Mouse (Mus musculus) intestine, postnatal 0 days (tissue): Measurements from ENCODE around the gene 4930469K13Rik. TPM values are rescaled to one million over a fixed set of nuclear protein-coding genes. Genes with fewer than 3 reads are reported as not detected.
A peak's percentile ranks its signal among the peaks of the same experiment; 100 is the strongest.

Experiments used
- ATAC-seq: fragments of 200-750 bp; cut with Nextera tagmentation; 2 replicates; pipeline ENCODE4 v1.8.0; 2017; ENCODE audit warnings: mild to moderate bottlenecking, moderate TSS enrichment, moderate library complexity
- H3K27ac ChIP-seq: fragments of 300-500 bp; sonication (generic); 2 replicates; pipeline ENCODE4 v1.5.1; 2014; ENCODE audit warnings: mild to moderate bottlenecking, low read depth, low read length, moderate library complexity
- H3K27me3 ChIP-seq: fragments of 300-500 bp; sonication (generic); replicated peaks from 2 replicates; pipeline ENCODE4 v1.6.1; 2014; ENCODE audit warnings: low read length, mixed read lengths; ENCODE audit not compliant: control insufficient read depth, insufficient read depth
- H3K36me3 ChIP-seq: fragments of 300-500 bp; sonication (generic); 2 replicates; pipeline ENCODE4 v1.6.1; 2014; ENCODE audit warnings: mild to moderate bottlenecking, moderate library complexity; ENCODE audit not compliant: control insufficient read depth, insufficient read depth
- H3K4me1 ChIP-seq: fragments of 300-500 bp; sonication (generic); replicated peaks from 2 replicates; pipeline ENCODE4 v1.6.1; 2014; ENCODE audit warnings: antibody characterized with exemption, low read length, mixed read lengths; ENCODE audit not compliant: control insufficient read depth, insufficient read depth
- H3K4me2 ChIP-seq: fragments of 300-500 bp; sonication (generic); replicated peaks from 2 replicates; pipeline ENCODE4 v1.6.1; 2014; ENCODE audit warnings: low read depth, mild to moderate bottlenecking, moderate library complexity
- H3K4me3 ChIP-seq: fragments of 300-500 bp; sonication (generic); 2 replicates; pipeline ENCODE4 v1.5.1; 2014; ENCODE audit warnings: low read depth, low read length
- H3K9ac ChIP-seq: fragments of 300-500 bp; sonication (generic); 2 replicates; pipeline ENCODE4 v1.6.1; 2014; ENCODE audit warnings: mild to moderate bottlenecking, low read depth, low read length
- H3K9me3 ChIP-seq: fragments of 300-500 bp; sonication (generic); 2 replicates; pipeline ENCODE4 v1.6.1; 2016; ENCODE audit warnings: mixed run types; ENCODE audit not compliant: control insufficient read depth
- CTCF ChIP-seq: sonication (generic); IDR thresholded peaks from 2 replicates; pipeline ENCODE4 v1.5.1; 2016; ENCODE audit warnings: low read depth, mild to moderate bottlenecking, control low read depth, antibody characterized with exemption, moderate library complexity
- WGBS: fragments of 180-500 bp; shearing (Covaris S2); extraction: QIAGEN DNeasy Blood & Tissue Kit; methylation state at CpG from one replicate; pipeline ENCODE4 v1.1.7; 2014; 5-methylcytosine and 5-hydroxymethylcytosine counted together
- polyA plus RNA-seq: library from polyadenylated mRNA; unstranded; fragments of >200 nt; fragmentation: Nextera tagmentation; extraction: Ambion mirVana; gene quantifications from 2 replicates; pipeline ENCODE4 v1.2.1, GENCODE M21; 2015

The 4930469K13Rik gene
- polyA plus RNA-seq, 1 experiment from 2014 or later: not detected

DNA sequence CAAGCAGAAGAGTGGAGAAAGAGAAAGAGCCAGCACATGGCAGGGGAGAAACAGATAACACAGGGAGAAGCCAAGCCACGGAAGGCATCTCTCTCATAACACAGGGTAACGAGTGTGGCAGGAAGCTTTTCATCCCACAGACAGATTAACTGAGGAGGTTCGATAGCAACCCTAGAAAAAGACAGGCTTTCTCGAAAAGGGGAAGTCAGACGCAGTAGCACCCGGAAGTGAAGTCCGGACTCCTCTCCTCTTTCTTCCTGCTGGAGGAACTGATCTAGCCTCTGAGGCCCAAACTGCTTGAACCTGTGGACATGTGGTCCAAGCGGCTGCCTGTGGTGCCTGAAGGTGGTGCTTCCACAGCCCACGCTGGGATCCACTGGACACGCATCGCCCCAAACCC, 90.1 kb downstream of the 4930469K13Rik start:
- no peaks in the 10 kb centered on the region for H3K36me3 ChIP-seq
- ATAC-seq: no peak
- no peak overlapping the region for H3K4me2 ChIP-seq
- H3K9ac ChIP-seq: no peak overlapping the region
- H3K27ac ChIP-seq: no peak overlapping the region
- no peak overlapping the region for H3K4me3 ChIP-seq
- H3K4me1 ChIP-seq: no peaks in the 10 kb centered on the region
- TF ChIP-seq CTCF: no peak
- no peaks in the 10 kb centered on the region for H3K9me3 ChIP-seq
- WGBS: 73% methylated on average over 11 of the region's 11 CpGs
- no peaks in the 10 kb centered on the region for H3K27me3 ChIP-seq

DNA sequence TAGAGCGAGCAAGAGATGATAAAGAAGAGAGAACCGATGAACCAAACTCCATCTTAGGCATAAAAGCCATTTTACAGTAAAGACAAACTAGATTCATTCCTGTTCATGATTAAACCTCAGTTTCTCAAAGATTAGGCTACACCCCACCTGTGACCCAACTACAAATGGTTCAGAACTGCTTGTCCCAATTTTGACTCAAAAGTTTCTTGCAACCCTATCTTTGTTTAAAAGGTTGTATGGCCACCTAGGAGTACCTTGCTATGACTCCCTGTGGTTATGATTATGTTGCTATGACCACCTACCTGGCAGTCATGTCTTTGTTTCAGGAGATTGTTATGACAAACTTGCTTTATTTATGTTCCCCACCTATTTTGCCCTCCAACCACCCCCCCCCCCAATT, 90.7 kb downstream of the 4930469K13Rik start:
- WGBS: 85% methylated on average over 2 of the region's 2 CpGs
- TF ChIP-seq CTCF: no peak
- Histone ChIP-seq H3K27me3 (no peaks in the 10 kb centered on the region), H3K4me3 (no peak overlapping the region), H3K4me1 (no peaks in the 10 kb centered on the region), H3K36me3 (no peaks in the 10 kb centered on the region), H3K9me3 (no peaks in the 10 kb centered on the region), H3K27ac (no peak overlapping the region), H3K4me2 (no peak overlapping the region), H3K9ac (no peak overlapping the region)
- ATAC-seq: no peak

DNA sequence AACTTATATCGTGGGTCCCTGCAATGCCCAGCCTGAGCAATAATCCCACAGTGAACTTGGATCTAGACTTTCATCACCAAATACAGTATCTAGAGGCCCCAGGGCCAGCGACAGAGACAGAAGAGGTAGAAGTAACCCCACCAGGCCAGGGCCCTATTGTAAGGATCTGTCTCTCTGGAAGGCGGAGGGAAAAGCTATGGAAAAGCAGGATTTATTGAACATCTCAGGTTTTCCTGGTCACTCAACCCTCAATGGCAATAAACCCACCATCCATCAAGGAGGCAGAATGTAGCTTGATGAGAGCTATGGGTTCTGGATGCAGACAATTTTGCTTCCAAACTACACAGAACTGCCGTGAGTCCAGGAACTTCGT, 95.8 kb downstream of the 4930469K13Rik start:
- 76% methylated on average over 5 of the region's 5 CpGs for WGBS
- no peak overlapping the region for H3K4me3 ChIP-seq
- no peak for TF ChIP-seq CTCF
- H3K27ac ChIP-seq: no peak overlapping the region
- H3K4me1 ChIP-seq: no peaks in the 10 kb centered on the region
- no peak overlapping the region for H3K9ac ChIP-seq
- ATAC-seq: no peak
- no peaks in the 10 kb centered on the region for H3K36me3 ChIP-seq
- no peak overlapping the region for H3K4me2 ChIP-seq
- no peaks in the 10 kb centered on the region for H3K27me3 ChIP-seq
- no peaks in the 10 kb centered on the region for H3K9me3 ChIP-seq

DNA sequence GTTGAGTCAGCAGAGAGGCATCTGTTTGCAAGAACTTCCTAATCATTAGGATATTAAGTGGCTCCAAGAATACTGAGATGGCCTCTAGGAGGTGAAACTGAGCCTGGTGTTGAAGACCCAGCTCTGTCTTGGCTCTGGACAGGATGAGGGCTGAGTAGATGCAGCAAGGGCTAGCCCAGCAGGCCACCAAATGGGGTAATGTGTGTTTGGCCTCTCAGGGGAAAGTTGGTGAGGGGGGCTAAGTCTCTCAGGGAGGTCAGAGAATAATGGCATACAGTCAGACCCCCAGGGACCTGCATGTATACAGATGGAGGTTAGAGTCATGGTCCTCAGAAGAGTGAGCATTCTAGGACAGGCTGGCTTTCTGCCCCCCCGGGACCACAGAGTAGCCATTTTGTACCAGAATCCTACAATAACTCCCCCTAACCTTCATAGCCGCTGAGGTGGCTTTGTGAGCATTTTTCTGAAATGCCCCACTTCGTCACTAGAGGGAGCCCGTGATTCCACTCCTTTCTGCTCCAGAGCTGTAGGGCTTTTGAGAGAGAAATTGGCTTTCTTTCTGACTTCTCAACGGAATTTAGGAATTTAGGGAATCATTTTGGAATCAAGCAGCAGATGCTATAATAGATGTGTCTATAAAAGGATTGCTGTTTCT, 96.3 kb downstream of the 4930469K13Rik start:
- H3K9ac ChIP-seq: no peak overlapping the region
- H3K9me3 ChIP-seq: no peaks in the 10 kb centered on the region
- no peaks in the 10 kb centered on the region for H3K4me1 ChIP-seq
- WGBS: 6% methylated on average over 5 of the region's 5 CpGs
- H3K27me3 ChIP-seq: no peaks in the 10 kb centered on the region
- no peak for ATAC-seq
- no peaks in the 10 kb centered on the region for H3K36me3 ChIP-seq
- H3K4me3 ChIP-seq: no peak overlapping the region
- no peak overlapping the region for H3K27ac ChIP-seq
- H3K4me2 ChIP-seq: no peak overlapping the region
- TF ChIP-seq CTCF: peak; percentile 76

DNA sequence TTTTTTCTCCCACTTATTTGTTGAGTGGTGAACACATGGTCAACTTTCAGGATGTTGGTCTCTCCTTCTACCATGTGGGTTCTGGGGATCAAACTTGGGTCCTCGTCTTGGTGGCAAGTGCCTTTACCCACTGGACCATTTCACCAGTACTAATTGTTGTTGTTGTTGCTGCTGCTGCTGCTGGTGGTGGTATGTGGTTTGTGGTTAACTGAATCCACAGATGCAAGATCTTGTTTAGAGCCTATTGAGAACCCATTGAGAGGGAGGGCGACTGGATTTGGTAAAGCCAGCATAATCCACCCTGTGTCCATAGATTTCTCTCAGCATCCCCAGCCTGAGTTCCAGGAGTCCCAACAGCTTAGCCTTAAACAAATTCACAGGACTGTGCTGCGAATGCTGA, 97.9 kb downstream of the 4930469K13Rik start:
- no peak overlapping the region for H3K4me2 ChIP-seq
- WGBS: 82% methylated on average over 3 of the region's 3 CpGs
- no peak overlapping the region for H3K4me3 ChIP-seq
- no peak for TF ChIP-seq CTCF
- no peaks in the 10 kb centered on the region for H3K4me1 ChIP-seq
- H3K9me3 ChIP-seq: no peaks in the 10 kb centered on the region
- no peak for ATAC-seq
- H3K27me3 ChIP-seq: no peaks in the 10 kb centered on the region
- no peak overlapping the region for H3K27ac ChIP-seq
- no peaks in the 10 kb centered on the region for H3K36me3 ChIP-seq
- H3K9ac ChIP-seq: no peak overlapping the region

DNA sequence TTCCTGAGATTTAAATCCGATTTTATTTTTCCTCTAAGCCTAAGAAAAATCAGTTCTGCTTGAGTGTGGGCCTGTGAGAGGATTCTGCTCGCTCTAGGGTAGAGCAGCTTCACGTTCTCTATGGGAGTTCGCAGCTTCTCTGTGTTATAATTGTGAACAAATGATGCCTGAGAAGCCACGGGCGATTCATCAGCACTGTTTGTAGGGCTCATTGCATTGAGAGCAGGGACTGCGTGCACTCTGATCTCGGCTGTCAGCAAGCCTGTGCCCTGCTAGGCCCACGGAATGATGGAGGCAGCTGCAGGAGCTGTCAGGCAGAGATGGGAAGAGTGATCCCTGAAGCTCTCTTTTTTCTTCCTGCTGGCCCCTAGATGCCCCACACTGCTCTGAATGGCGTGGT, 100.1 kb downstream of the 4930469K13Rik start:
- Histone ChIP-seq H3K4me3 (no peak overlapping the region), H3K4me1 (no peaks in the 10 kb centered on the region)
- WGBS: 75% methylated on average over 10 of the region's 10 CpGs

DNA sequence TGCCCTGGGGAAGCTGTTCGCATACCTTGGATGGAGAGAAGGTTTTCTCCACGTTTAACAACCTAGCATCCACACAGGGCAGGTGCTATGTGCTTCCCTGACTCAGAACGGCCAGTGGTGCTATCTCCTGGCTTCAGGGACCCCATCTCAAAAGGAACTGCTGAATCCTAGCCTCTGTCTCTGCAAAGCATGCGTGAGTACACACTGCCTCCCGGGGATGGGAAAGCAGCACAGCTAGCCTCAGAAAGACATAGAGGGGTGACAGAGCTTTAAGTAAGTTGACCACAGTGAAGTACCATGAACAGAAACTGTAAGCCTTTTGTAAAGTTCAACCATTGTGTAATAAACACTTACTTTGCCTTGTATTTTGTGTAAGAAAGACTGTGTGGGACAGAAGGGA, 104.9 kb downstream of the 4930469K13Rik start:
- Histone ChIP-seq H3K4me3 (no peak overlapping the region), H3K27ac (no peak overlapping the region), H3K9me3 (no peaks in the 10 kb centered on the region), H3K4me1 (no peaks in the 10 kb centered on the region), H3K27me3 (no peaks in the 10 kb centered on the region), H3K9ac (no peak overlapping the region), H3K4me2 (peak overlapping the region; percentile 39; the same call in 1 of the 2 replicates), H3K36me3 (no peaks in the 10 kb centered on the region)
- 46% methylated on average over 5 of the region's 5 CpGs for WGBS
- peak; percentile 54 for TF ChIP-seq CTCF
- ATAC-seq: no peak

More for the DNA sequence above, 100.1 kb downstream of the 4930469K13Rik start:
- Histone ChIP-seq H3K9ac (no peak overlapping the region), H3K9me3 (no peaks in the 10 kb centered on the region), H3K36me3 (no peaks in the 10 kb centered on the region), H3K27ac (no peak overlapping the region), H3K27me3 (no peaks in the 10 kb centered on the region), H3K4me2 (no peak overlapping the region)
- no peak for TF ChIP-seq CTCF
- no peak for ATAC-seq
